Mouse (Mus musculus): ENCODE measurements around the gene Erbb4. TPM values are rescaled to one million over a fixed set of nuclear protein-coding genes. Genes with fewer than 3 reads are reported as not detected.

The Erbb4 gene
- polyA plus RNA-seq, 1 experiment from 2014 or later, result 0.35 TPM

GRCm38 (mm10) chr1:68123541-68123940 lies 984.3 kb downstream of the Erbb4 start:
- H3K4me3 ChIP-seq (replicated peaks; ENCODE audit: low read length), result no peak overlapping the region
- H3K36me3 ChIP-seq (ENCODE audit: control insufficient read depth, insufficient read depth, low read length), result no peaks in the 10 kb centered on the region
- ATAC-seq (ENCODE audit: insufficient read depth, low FRiP score), result no peak
- H3K27ac ChIP-seq (ENCODE audit: low read length), result no peak overlapping the region
- 91% methylated on average over 2 of the region's 2 CpGs for WGBS
- H3K27me3 ChIP-seq (ENCODE audit: control insufficient read depth, insufficient read depth, low read length), result no peaks in the 10 kb centered on the region
- no peaks in the 10 kb centered on the region for H3K4me1 ChIP-seq (ENCODE audit: control insufficient read depth, insufficient read depth, low read length)
- H3K9ac ChIP-seq (ENCODE audit: low read length), result no peak overlapping the region
- no peak overlapping the region for H3K4me2 ChIP-seq (ENCODE audit: low read depth, low read length)
- no peaks in the 10 kb centered on the region for H3K9me3 ChIP-seq (replicated peaks; ENCODE audit: control insufficient read depth, low read length)

GRCm38 (mm10) chr1:68120364-68120763 lies 987.5 kb downstream of the Erbb4 start:
- no peak overlapping the region for H3K4me2 ChIP-seq (ENCODE audit: low read depth, low read length)
- H3K27me3 ChIP-seq (ENCODE audit: control insufficient read depth, insufficient read depth, low read length), result no peaks in the 10 kb centered on the region
- H3K9me3 ChIP-seq (replicated peaks; ENCODE audit: control insufficient read depth, low read length), result no peaks in the 10 kb centered on the region
- no peak overlapping the region for H3K9ac ChIP-seq (ENCODE audit: low read length)
- no peak overlapping the region for H3K4me3 ChIP-seq (replicated peaks; ENCODE audit: low read length)
- no peak for ATAC-seq (ENCODE audit: insufficient read depth, low FRiP score)
- no peaks in the 10 kb centered on the region for H3K4me1 ChIP-seq (ENCODE audit: control insufficient read depth, insufficient read depth, low read length)
- WGBS, result 69% methylated on average over 7 of the region's 7 CpGs
- H3K27ac ChIP-seq (ENCODE audit: low read length), result no peak overlapping the region
- H3K36me3 ChIP-seq (ENCODE audit: control insufficient read depth, insufficient read depth, low read length), result no peaks in the 10 kb centered on the region

GRCm38 (mm10) chr1:68115721-68116120 lies 992.1 kb downstream of the Erbb4 start:
- no peak overlapping the region for H3K4me2 ChIP-seq (ENCODE audit: low read depth, low read length)
- ATAC-seq (ENCODE audit: insufficient read depth, low FRiP score), result no peak
- H3K27ac ChIP-seq (ENCODE audit: low read length), result no peak overlapping the region
- no peak overlapping the region for H3K4me3 ChIP-seq (replicated peaks; ENCODE audit: low read length)
- H3K9me3 ChIP-seq (replicated peaks; ENCODE audit: control insufficient read depth, low read length), result no peaks in the 10 kb centered on the region
- no peaks in the 10 kb centered on the region for H3K36me3 ChIP-seq (ENCODE audit: control insufficient read depth, insufficient read depth, low read length)
- no peaks in the 10 kb centered on the region for H3K4me1 ChIP-seq (ENCODE audit: control insufficient read depth, insufficient read depth, low read length)
- WGBS, result 82% methylated on average over 5 of the region's 5 CpGs
- H3K27me3 ChIP-seq (ENCODE audit: control insufficient read depth, insufficient read depth, low read length), result no peaks in the 10 kb centered on the region
- H3K9ac ChIP-seq (ENCODE audit: low read length), result no peak overlapping the region

- ATAC-seq (ENCODE audit: insufficient read depth, low FRiP score), result no peak
- Histone ChIP-seq H3K36me3 (ENCODE audit: control insufficient read depth, insufficient read depth, low read length) (no peaks in the 10 kb centered on the region), H3K4me3 (replicated peaks; ENCODE audit: low read length) (no peak overlapping the region), H3K27ac (ENCODE audit: low read length) (no peak overlapping the region), H3K9ac (ENCODE audit: low read length) (no peak overlapping the region), H3K9me3 (replicated peaks; ENCODE audit: control insufficient read depth, low read length) (no peaks in the 10 kb centered on the region), H3K4me2 (ENCODE audit: low read depth, low read length) (no peak overlapping the region), H3K27me3 (ENCODE audit: control insufficient read depth, insufficient read depth, low read length) (no peaks in the 10 kb centered on the region), H3K4me1 (ENCODE audit: control insufficient read depth, insufficient read depth, low read length) (no peaks in the 10 kb centered on the region)
- WGBS, result 71% methylated on average over 3 of the region's 3 CpGs
These were observed 1001.4 kb downstream of the Erbb4 start for GRCm38 (mm10) chr1:68106543-68106860.

DNA sequence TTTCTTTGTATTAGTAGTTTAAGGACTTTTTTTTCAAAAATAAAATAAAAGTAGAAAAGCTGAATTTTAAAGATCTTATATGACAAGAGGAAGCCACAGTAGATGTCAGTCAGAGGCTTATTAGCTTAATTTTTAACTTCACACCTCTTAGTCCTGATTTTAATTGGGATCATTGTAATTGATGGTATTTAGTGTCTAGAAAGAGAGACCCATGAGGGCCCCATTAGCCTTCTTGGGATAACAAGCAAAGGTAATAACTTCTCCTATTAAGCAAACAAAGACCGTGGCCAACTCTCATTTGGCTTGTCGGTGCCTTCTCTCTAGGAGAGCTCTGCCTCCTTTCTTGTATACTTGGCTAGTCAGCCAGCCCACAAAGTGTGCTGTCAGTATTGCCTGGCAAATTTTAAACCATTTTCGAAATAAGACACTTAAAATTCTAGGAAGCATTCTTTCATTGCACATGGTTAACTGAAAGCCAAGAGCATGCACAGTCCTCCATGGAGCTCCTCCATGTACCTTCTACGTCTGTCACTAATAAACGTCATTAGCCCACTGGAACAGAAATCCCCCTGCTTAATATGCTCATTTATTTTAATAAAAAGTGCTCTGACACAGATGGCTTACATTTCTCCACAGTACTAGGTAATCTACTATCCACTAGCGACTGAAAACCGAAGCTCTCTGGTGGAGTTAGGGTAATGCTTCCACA lies 1001.9 kb downstream of the Erbb4 start:
- Histone ChIP-seq H3K4me3 (replicated peaks; ENCODE audit: low read length) (no peak overlapping the region), H3K27me3 (ENCODE audit: control insufficient read depth, insufficient read depth, low read length) (no peaks in the 10 kb centered on the region), H3K9ac (ENCODE audit: low read length) (no peak overlapping the region), H3K4me2 (ENCODE audit: low read depth, low read length) (no peak overlapping the region), H3K27ac (ENCODE audit: low read length) (no peak overlapping the region), H3K9me3 (replicated peaks; ENCODE audit: control insufficient read depth, low read length) (no peaks in the 10 kb centered on the region), H3K36me3 (ENCODE audit: control insufficient read depth, insufficient read depth, low read length) (no peaks in the 10 kb centered on the region), H3K4me1 (ENCODE audit: control insufficient read depth, insufficient read depth, low read length) (no peaks in the 10 kb centered on the region)
- WGBS, result 66% methylated on average over 7 of the region's 7 CpGs
- ATAC-seq (ENCODE audit: insufficient read depth, low FRiP score), result no peak

GRCm38 (mm10) chr1:68089623-68090022 lies 1018.2 kb downstream of the Erbb4 start:
- Histone ChIP-seq H3K4me1 (ENCODE audit: control insufficient read depth, insufficient read depth, low read length) (no peaks in the 10 kb centered on the region), H3K4me2 (ENCODE audit: low read depth, low read length) (no peak overlapping the region), H3K9me3 (replicated peaks; ENCODE audit: control insufficient read depth, low read length) (no peaks in the 10 kb centered on the region), H3K36me3 (ENCODE audit: control insufficient read depth, insufficient read depth, low read length) (no peaks in the 10 kb centered on the region), H3K9ac (ENCODE audit: low read length) (no peak overlapping the region), H3K27me3 (ENCODE audit: control insufficient read depth, insufficient read depth, low read length) (no peaks in the 10 kb centered on the region), H3K27ac (ENCODE audit: low read length) (no peak overlapping the region), H3K4me3 (replicated peaks; ENCODE audit: low read length) (no peak overlapping the region)
- 94% methylated on average over 1 of the region's 1 CpGs for WGBS
- no peak for ATAC-seq (ENCODE audit: insufficient read depth, low FRiP score)

- no peak for ATAC-seq (ENCODE audit: insufficient read depth, low FRiP score)
- no peaks in the 10 kb centered on the region for H3K4me1 ChIP-seq (ENCODE audit: control insufficient read depth, insufficient read depth, low read length)
- H3K4me2 ChIP-seq (ENCODE audit: low read depth, low read length), result no peak overlapping the region
- no peaks in the 10 kb centered on the region for H3K27me3 ChIP-seq (ENCODE audit: control insufficient read depth, insufficient read depth, low read length)
- H3K4me3 ChIP-seq (replicated peaks; ENCODE audit: low read length), result no peak overlapping the region
- H3K27ac ChIP-seq (ENCODE audit: low read length), result no peak overlapping the region
- no peaks in the 10 kb centered on the region for H3K9me3 ChIP-seq (replicated peaks; ENCODE audit: control insufficient read depth, low read length)
- no peak overlapping the region for H3K9ac ChIP-seq (ENCODE audit: low read length)
- no peaks in the 10 kb centered on the region for H3K36me3 ChIP-seq (ENCODE audit: control insufficient read depth, insufficient read depth, low read length)
- 64% methylated on average over 4 of the region's 4 CpGs for WGBS
These were observed 1051.4 kb downstream of the Erbb4 start for GRCm38 (mm10) chr1:68056494-68056893.

GRCm38 (mm10) chr1:68054715-68055114 lies 1053.1 kb downstream of the Erbb4 start:
- no peak for ATAC-seq (ENCODE audit: insufficient read depth, low FRiP score)
- Histone ChIP-seq H3K9me3 (replicated peaks; ENCODE audit: control insufficient read depth, low read length) (no peaks in the 10 kb centered on the region), H3K27ac (ENCODE audit: low read length) (no peak overlapping the region), H3K36me3 (ENCODE audit: control insufficient read depth, insufficient read depth, low read length) (no peaks in the 10 kb centered on the region), H3K9ac (ENCODE audit: low read length) (no peak overlapping the region), H3K4me1 (ENCODE audit: control insufficient read depth, insufficient read depth, low read length) (no peaks in the 10 kb centered on the region), H3K27me3 (ENCODE audit: control insufficient read depth, insufficient read depth, low read length) (no peaks in the 10 kb centered on the region), H3K4me3 (replicated peaks; ENCODE audit: low read length) (no peak overlapping the region), H3K4me2 (ENCODE audit: low read depth, low read length) (no peak overlapping the region)
- WGBS, result 65% methylated on average over 3 of the region's 3 CpGs

DNA sequence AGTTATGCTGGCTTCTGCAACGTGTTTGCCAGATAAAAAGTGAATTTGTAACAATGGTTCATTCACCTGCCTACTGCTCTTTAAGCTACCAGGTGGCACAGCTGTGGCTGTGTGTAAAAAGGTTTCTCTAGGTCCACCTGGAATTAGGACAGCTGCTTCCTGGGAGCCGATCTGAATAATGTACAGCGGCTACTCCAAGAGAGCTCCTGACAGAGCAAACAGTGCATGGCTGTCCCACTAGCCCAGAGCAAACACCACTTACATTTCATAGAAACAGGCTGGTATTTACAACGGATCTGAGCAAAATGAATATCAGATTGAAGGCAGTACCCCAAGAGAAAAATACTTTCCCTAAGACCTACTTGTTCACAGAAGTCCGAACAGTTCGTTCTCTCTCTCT lies 1058.0 kb downstream of the Erbb4 start:
- ATAC-seq (ENCODE audit: insufficient read depth, low FRiP score), result no peak
- WGBS, result 49% methylated on average over 6 of the region's 6 CpGs
- H3K9me3 ChIP-seq (replicated peaks; ENCODE audit: control insufficient read depth, low read length), result no peaks in the 10 kb centered on the region
- H3K9ac ChIP-seq (ENCODE audit: low read length), result no peak overlapping the region
- H3K36me3 ChIP-seq (ENCODE audit: control insufficient read depth, insufficient read depth, low read length), result no peaks in the 10 kb centered on the region
- no peak overlapping the region for H3K4me2 ChIP-seq (ENCODE audit: low read depth, low read length)
- H3K4me1 ChIP-seq (ENCODE audit: control insufficient read depth, insufficient read depth, low read length), result 0 out of 2 replicates have a peak, but pooled peaks cover 3% of the 10 kb centered on the region
- no peak overlapping the region for H3K4me3 ChIP-seq (replicated peaks; ENCODE audit: low read length)
- H3K27ac ChIP-seq (ENCODE audit: low read length), result no peak overlapping the region
- H3K27me3 ChIP-seq (ENCODE audit: control insufficient read depth, insufficient read depth, low read length), result no peaks in the 10 kb centered on the region
